Mouse (Mus musculus): ENCODE data around the gene 1700001C19Rik.

DNA sequence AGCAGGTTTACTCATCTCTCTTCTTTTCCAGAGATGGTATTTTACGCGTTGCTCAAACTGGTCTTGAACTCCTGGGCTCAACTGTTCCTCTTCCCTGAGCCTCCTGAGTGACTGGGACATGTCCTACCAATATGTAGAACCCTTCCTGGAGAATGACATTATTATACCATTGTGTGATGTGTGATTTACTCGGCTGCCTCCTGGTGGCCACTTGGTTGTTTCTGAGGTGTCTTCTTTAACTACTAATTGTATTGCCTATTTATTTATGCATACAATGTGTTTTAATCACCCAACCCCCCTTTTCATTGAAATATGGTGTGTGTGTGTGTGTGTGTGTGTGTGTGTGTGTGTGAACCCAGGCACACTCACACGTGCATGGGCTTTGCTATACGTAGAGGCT lies 6.4 kb downstream of the 1700001C19Rik start:
- TF ChIP-seq ZNF384 (IDR thresholded peaks at IDR 0.05; ENCODE audit: low read depth, low read length): no peak
- no peak for TF ChIP-seq MAFK (IDR thresholded peaks at IDR 0.05; ENCODE audit: insufficient read depth, low read depth, low read length)
- TF ChIP-seq HCFC1 (IDR thresholded peaks at IDR 0.05; ENCODE audit: borderline replicate concordance, insufficient read depth, low read length): no peak
- no peak for TF ChIP-seq CHD2 (IDR thresholded peaks at IDR 0.05; ENCODE audit: low read depth, low read length)

Data from ES-E14 (cell line).